Mouse (Mus musculus) layer of hippocampus, adult 18-20 months (tissue): ENCODE data around the gene Pabpn1. TPM values are rescaled to one million over a fixed set of nuclear protein-coding genes. Genes with fewer than 3 reads are reported as not detected.

Experiments
- DNase-seq, 2 experiments: peaks; one replicate each; pipeline ENCODE4 v3.0.0; 2022; ENCODE audit warnings: low spot score in 2 of 2
- long read RNA-seq: library from polyadenylated mRNA; stranded (forward); transcript quantifications from one replicate; pipeline ENCODE4 v2.0.0, GENCODE M21; 2021
- total RNA-seq, 2 experiments: library from RNA; stranded (reverse); gene quantifications; 2 replicates each; pipeline ENCODE4 v1.2.3; 2021

Gene Pabpn1
- 100 to 1,000 TPM; 227 to 252 TPM for total RNA-seq
- long read RNA-seq, transcript Pabpn1-202 (6 exons, 1,761 nt) = major isoform, 52 of 142 reads
- long read RNA-seq, transcript Pabpn1-201 (7 exons, 1,030 nt) = minor isoform, 48 of 142 reads
- long read RNA-seq, partial matches to known transcripts = 7 of 142 reads
- long read RNA-seq, other reads (novel, unspliced or antisense) = 22 of 142 reads

DNA sequence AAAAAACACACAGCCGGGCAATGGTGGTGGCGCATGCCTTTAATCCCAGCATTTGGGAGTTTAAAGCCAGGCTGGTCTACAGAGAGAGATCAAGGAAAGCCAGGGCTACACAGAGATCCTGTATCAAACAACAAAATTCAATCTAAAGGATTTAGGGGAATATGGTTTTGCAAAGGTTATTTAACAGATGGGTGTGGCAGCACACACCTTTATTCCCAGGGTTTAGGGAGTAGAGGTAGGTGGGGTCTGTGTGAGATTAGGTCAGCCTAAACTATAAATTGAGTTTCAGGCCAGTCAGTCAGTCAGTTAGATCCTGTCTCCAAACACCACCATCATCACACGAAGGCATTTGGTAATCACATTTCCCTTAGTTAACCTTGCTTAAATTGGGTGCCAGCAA is at the start of gene Pabpn1:
TSS of gene Pabpn1 (plus strand) at position 301 of the 400 bp plus-strand sequence.
- no peak for DNase-seq

DNA sequence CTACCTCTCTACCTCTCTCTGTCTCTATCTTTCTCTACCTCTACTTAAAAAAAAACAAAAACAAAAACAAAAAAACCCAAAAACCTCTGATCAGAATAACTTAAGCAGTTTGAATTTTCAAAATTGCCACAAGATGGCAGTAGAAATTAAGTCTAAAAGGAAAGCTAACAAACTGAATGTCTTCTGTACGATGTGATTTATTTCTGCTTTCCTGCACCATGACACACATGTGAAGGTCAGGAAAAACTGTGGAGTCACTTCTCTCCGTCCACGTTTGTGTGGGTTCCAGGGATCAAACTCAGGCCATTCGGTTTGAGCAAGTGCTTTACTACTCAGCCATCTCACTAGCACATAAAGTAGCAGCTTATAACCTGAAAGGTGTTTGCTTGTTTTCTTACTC is 48.8 kb upstream of the Pabpn1 start:
- DNase-seq = peak in 1 of 2 experiments; percentile 45

GRCm38 (mm10) chr14:54855726-54856125 is 36.6 kb upstream of the Pabpn1 start:
- no peak for DNase-seq

- DNase-seq = no peak
These were observed 35.6 kb upstream of the Pabpn1 start for GRCm38 (mm10) chr14:54856703-54857102.

DNA sequence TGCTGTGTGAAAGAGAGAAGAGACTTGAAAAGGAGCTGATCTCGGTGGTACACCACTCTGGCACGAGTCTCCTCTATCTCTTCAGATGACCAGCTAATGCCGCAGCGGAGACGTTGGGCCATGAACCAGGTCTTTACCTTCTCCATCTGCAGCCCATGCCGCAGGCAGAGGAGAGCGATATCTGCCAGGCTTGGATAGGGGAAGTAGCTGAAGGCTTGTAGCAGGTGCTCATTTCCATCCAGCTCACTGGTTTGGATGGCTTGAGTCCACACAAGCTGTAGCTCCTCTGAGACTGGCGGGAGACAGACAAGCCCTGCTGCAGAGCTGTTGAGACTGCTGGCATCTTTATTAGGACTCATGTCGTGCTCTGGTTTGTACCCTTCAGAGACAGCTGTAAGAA is 34.4 kb upstream of the Pabpn1 start:
- peak in 1 of 2 experiments; percentile 23 for DNase-seq

DNA sequence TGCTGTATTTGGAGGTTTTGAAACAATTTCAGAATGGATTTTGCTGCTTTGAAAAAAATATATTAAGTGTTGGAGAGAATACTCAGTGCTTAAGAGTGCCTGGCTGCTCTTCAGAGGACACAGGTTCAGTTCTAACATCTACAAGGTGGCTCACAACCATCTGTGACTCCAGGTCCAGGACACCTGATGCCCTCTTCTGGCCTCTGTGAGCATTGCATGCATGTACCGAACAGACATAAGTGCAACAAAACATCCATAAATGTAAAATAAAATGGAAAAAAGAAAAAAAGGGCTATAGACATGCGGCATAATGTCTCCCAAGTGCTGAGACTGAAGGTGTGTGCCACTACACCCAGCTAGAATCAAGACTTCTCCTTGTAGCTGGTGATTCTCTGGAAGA is 31.8 kb upstream of the Pabpn1 start:
- DNase-seq = peak in 1 of 2 experiments; percentile 77

DNA sequence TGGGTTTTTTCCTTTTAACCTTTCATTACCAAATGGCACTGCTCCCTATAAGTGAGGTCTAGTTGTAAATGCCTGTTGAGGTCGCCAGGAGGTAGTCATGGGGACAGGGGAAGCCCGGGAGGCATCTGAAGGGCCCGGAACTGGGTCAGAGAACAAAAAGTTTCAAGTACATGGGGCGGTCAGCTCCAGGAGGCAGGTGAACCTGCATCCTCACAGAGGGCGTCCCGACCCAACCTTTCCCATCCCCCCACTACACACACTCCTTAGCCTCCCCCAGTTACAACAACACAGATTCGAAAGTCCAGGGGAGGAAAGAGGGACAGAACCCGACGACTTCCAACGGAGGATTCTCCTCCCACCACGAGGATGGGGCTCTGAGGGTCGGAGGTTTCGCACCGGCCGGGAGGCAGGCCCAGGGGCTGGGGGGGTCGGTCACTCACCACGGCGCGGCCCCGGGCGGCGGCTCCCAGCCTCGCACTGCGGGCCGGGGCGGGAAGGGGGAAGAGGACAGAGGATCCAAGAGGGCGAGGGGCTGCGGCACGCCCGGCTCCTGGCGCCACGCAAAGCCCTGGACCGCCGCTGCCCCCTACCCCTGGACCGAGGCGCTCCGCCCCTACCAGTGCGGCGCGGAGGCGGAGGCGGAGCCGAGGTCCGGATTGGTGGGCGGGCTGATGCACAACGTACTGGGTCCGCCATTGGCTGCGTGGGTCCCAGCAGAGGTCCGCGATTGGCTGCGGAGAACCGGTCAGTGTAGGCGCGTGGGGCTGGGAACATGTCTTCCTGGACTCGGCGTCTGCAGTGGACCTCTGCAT is 28.6 kb upstream of the Pabpn1 start:
- DNase-seq = peak; percentile 87 to 96

DNA sequence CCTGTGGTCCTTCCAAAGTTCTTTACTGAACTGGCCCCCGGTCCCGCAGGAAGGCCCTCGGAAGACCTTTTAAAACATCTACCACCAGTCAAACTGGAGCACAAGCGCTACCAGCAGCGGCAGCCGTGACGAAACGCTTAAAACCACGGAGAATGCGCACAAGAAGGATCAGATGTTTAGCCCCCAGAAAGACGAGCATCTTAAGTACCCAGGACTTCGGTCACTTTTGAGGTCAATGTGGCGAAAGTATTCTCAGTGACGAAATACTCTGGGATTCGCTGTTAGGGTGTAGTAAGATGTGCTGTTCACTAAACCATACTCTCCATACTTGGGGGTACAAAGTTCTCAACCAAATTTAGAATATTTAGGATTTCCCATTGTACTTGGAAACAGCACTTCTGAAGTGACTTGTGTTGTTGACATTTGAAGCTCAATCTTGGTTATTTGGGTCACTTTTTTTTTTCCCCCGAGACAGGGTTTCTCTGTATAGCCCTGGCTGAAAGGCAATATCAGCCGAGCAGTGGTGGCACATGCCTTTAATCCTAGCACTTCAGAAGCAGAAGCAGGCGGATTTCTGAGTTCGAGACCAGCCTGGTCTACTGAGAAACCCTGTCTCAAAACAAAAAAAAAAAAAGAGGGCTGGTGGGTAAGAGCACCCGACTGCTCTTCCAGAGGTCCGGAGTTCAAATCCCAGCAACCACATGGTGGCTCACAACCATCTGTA is 27.8 kb upstream of the Pabpn1 start:
- DNase-seq = no peak

DNA sequence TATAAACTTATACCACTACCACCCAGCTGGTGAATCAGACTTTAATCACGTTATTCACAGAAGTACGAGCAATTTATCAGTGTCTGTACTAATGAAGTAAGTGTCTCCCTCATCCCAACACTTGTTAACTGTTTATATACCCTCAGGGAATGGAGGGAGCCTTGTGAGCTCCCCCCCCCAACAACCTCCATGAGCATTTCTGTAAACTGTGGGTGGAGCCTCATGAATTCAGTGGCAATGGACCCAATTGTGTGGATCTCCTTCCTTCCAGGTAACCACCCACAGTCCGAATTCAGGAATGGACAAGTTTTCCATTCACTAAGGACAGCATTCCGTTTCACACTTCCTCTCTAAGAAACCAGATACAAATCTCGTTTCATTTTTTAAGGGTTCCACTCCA is 26.7 kb upstream of the Pabpn1 start:
- DNase-seq = no peak

GRCm38 (mm10) chr14:54866268-54866667 is 26.0 kb upstream of the Pabpn1 start:
- DNase-seq = no peak

DNA sequence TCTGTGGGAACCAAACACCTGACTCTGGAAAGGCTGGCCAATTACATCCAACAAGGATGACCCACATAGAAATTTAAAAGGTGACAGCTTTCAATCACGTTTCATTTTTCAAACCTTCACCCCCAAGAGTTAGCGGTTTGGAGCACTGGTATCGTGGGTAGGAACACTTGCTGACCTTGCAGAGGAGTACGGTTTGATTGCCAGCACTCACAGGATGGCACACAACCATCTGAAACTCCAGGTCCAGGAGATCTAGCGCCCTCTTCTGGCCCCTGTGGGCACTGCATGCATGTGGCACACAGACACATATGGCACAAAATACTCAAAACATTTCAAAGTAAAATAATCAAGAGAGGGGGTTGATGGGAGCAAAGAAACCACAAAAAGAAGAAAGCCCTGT is 25.4 kb upstream of the Pabpn1 start:
- DNase-seq = no peak

DNA sequence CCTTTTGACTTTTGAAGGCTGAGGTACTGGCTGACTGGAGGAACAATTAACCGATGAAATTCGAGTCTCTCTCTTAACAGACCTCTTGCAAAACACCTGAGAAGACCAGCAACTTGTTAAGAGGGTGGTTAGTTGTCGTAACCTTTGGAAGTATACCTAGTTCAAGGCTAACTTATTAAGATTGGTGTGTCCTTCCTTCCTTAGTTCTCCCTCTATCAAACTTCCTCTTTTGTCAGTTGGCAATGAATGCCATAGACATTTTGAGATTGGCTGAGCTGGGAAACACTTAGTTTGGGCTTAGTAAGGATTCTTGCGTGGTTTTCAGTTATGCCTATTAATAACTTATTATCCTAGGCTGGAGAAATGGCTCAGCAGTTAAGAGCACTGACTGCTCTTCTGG is 24.3 kb upstream of the Pabpn1 start:
- DNase-seq = no peak

GRCm38 (mm10) chr14:54870861-54871260 is 21.4 kb upstream of the Pabpn1 start, which contains the start of gene Homez:
Gene Homez, minus strand, starts transcription at chr14:54870961.
- no peak for DNase-seq

- DNase-seq = no peak
These were observed 18.1 kb upstream of the Pabpn1 start for GRCm38 (mm10) chr14:54874165-54874564.

DNA sequence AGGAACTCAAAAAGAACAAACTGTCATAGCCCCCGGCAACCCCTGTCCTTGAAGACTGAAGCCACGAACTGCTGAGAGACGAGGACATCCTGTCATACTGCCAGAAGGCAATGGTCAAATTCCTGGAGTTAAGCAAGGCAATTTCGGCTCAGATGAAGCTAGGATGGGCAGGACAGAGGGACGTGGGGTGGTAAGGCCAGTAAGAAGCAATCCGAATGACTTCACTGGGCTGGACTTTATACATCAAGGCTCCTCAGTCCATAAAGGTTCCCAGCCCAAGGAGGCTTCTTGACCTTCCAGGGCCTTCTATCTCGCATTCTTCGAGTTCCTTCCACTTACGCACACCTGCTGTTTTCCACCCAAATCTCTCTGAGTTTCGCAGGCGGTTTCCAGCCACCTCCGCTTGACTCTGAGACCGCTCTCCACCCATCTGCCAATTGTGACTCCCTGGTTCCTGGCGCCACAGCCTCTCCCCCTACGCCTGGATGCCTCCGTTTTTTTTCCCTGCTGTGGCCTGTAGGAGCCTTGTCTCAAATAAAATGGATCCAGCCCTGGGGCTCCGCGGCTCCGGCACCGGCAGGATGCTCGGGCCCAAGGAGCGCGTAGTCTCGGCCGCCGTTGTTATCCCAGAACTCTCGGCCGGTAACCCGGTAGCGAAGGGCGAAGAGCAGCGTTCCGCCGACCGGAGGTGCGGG is 16.3 kb upstream of the Pabpn1 start:
- DNase-seq = peak in 1 of 2 experiments; percentile 72

DNA sequence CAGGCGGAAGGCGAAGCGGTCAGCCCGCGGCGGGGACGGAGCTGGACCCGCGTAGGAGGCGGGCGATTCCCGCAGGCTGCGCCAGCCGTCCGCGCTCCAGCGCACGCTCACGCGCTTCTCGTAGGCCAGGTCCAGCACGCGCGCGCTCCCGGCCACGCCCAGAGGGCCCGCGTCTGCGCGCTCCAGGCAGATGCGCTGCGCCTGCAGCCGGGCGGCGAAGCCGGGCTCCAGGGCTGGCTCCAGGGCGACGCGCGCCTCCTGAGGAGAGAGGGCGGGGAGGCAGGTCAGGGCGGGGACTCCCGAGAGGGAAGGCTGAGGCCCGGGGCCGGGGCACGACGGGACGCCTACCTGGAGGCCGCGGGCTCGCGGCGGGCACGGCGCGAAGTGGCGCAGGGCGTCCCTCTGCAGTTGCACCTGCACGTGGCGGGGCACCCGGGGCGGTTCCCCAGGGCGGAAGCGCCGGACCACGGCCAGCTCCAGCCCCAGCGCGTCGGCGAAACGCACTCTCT is 15.7 kb upstream of the Pabpn1 start:
- peak; percentile 88 to 92 for DNase-seq

DNA sequence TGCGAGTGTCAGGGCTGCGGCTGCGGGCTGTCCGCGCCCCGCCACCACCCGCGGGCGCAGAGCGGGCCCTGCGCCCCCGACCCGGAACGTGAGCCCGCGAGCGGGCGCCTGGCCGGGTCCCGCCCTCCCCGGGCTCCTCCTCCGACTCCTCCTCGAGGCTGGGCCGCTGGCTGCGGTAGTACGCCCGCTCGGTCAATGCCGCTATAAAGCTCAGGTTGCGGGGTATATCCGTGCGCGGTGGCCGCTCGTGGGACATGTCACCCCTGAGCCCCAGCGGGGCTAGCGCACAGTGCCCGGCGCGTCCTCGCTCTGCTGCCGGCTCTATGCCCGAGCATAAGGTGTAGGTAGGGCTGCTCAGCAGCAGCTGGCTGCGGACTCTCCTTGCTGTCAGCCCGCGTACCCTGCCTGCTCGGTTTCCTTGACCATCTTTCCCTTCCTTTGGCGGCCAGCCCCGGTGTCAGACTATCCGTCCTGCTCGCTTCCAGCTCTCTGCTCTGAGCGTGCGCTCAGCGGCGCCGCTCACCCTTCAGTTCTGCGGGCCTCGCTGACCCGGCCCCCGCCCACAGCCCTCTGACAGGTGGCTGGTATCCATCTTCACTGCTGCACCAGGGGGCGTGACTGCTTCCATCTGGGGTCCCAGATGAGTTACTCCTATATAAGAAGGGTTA is 15.1 kb upstream of the Pabpn1 start, which contains the start of gene Ppp1r3e:
TSS of gene Ppp1r3e (minus strand) at position 503 of the 668 bp plus-strand sequence.
- DNase-seq = peak; percentile 52 to 74

- peak in 1 of 2 experiments; percentile 76 for DNase-seq
These were observed 8.9 kb upstream of the Pabpn1 start, which contains the start of the genes Bcl2l2 and Gm20521 for GRCm38 (mm10) chr14:54883154-54884021. Gene Bcl2l2, plus strand, starts transcription at chr14:54883377. Gene Gm20521, plus strand, starts transcription at chr14:54883441.

GRCm38 (mm10) chr14:54884022-54884712 is 8.1 kb upstream of the Pabpn1 start:
- no peak for DNase-seq
